Mouse (Mus musculus) left cerebral cortex, adult 8-10 months (tissue): ENCODE measurements around the gene Ndufaf5. TPM values are rescaled to one million over a fixed set of nuclear protein-coding genes. Genes with fewer than 3 reads are reported as not detected.

ENCODE experiments used
- total RNA-seq, 4 experiments: library from RNA; stranded (reverse); gene quantifications; 2 replicates each; pipeline ENCODE4 v1.2.4; 2022

The Ndufaf5 gene
- total RNA-seq, 4 experiments from 2014 or later = 42.8 to 50.0 (median 45.0) TPM

Other genes with a start within 250 kb of the Ndufaf5 start
- 10 to 100 TPM; 34.5 to 37.6 (median 35.7) TPM for gene Tasp1, start 103.8 kb upstream of the Ndufaf5 start, total RNA-seq
- not detected for gene Gm17374, start 18.6 kb upstream of the Ndufaf5 start, total RNA-seq
- 10 to 100 TPM; 18.0 to 19.4 (median 19.0) TPM for gene Esf1, start 85 bp upstream of the Ndufaf5 start, total RNA-seq
- not detected for gene Sel1l2, start 219.1 kb downstream of the Ndufaf5 start, total RNA-seq
- 10 to 100 TPM; 48.9 to 57.5 (median 51.2) TPM for gene Macrod2, start 224.7 kb downstream of the Ndufaf5 start, total RNA-seq